Mouse (Mus musculus) embryonic stem cell, embryonic (primary cell): Measurements from ENCODE around the gene Zfp91.

Experiments used
- CTCF ChIA-PET, 4 experiments: fragments of 300-600 bp in 2 of 4; fragments of 350-600 bp in 2 of 4; sonication (Branson Sonifier 250); formaldehyde crosslinking; loops; one replicate each; lab custom pipeline; 2022; ENCODE audit warnings: inconsistent platforms in 2 of 4; lab: Charles Lee
- POLR2A ChIA-PET, 4 experiments: fragments of 300-600 bp in 2 of 4; fragments of 350-600 bp in 2 of 4; sonication (Branson Sonifier 250); formaldehyde crosslinking; loops; one replicate each; lab custom pipeline; 2022; ENCODE audit warnings: antibody characterized with exemption in 4 of 4, inconsistent platforms in 1 of 4; lab: Charles Lee

Zfp91 gene

DNA sequence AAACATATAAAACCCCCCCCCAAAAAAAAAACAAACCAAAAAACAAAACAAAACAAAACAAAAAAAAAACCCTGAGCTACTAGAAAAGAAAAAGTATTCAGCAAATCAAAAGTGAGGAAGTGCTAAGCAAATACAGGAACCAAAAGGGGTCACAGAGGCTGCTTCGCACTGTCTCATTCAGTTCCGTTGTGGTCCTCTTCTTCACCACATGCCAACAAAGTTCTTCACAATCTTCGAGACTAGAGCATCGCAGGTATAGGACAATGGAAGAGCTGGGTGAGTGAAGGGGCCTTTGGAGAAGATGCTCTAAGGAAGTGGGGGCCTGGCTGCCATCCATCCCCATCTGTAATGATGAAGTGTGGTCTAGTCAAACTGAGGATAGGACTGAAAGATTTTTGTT lies 2.5 kb upstream of the Zfp91 start:
- POLR2A ChIA-PET = interaction anchor here in 2 of 4 experiments (0.7 kb wide), 5 partner anchors 12 to 1692 kb away, joined by 3 to 7 read pairs (median 4); partner anchors contain the start of gene Dtx4 (in 1 of the 2)

DNA sequence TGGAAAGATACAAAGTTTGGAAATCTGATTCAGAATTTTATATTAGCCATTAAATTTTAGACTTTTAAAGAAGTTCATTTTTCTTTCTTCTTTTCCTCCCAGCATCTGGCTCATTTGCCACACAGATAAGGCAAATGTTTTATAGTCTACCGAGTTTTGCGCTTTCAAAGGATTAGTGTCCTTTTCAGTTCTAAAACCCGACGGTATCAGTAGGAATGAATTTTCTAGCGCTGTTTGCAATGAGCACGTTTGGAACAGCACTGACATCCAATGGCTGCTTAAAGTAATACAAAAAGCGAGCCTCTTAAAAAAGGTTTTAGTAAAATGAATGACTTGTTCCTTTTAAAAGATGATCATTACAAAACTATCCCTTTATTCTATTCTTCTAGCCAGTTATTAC lies 1.1 kb upstream of the Zfp91 start:
- CTCF ChIA-PET = no interaction called here
- POLR2A ChIA-PET = interaction anchor here in 3 of 4 experiments (0.7 to 3.7 kb wide), 18 partner anchors 10 to 333 kb away, joined by 3 to 30 read pairs (median 4); partner anchors contain the start of gene Dtx4 (in 2 of the 3)

More for the DNA sequence above, 2.5 kb upstream of the Zfp91 start:
- CTCF ChIA-PET = interaction anchor here in 2 of 4 experiments (0.6 to 0.7 kb wide), 2 partner anchors 264 to 279 kb away, joined by 4 read pairs; no protein-coding TSS in a partner anchor

DNA sequence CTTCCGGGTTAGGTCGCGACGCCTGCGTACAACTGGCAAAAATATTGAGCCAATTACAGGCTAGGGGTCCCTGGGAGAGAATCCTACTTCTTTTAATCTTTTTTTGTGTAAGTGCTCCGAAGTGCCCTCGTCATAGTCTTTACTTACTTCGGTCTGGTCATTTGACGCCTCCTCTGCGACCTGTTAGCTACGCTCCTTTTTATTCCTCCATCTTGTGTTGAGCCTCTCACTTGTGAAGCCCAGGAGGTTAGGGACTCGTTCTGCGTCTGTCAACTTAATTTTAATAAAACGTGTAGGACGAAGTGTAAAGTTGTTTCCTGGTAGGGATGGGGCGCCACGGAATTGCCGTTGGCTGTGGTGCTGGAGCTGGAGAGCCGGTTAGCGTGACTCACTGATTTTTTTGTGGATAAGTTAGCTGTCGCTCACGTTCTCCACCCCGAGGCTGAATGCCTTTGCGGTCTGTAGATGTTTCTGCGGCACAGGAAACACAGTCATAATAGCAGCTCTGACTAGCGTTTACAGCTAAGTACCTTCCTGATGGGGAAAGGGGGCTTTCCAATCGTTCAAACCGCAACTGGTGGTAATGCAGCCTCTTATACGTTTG lies 504 bp upstream of the Zfp91 start:
- POLR2A ChIA-PET = interaction anchor here in 3 of 4 experiments (0.6 to 3.7 kb wide), 33 partner anchors 9 to 333 kb away, joined by 3 to 30 read pairs (median 4); partner anchors contain the start of gene Dtx4 (in 2 of the 3)
- CTCF ChIA-PET = no interaction called here

GRCm38 (mm10) chr19:12795110-12795509 lies 816 bp downstream of the Zfp91 start:
- POLR2A ChIA-PET = interaction anchor here in 3 of 4 experiments (0.6 to 3.7 kb wide), 39 partner anchors 8 to 1803 kb away, joined by 3 to 30 read pairs (median 4); partner anchors contain the start of gene Tle4 (in 1 of the 3)
- CTCF ChIA-PET = interaction anchor here in 1 of 4 experiments (1.0 kb wide), 1 partner anchor 294 kb away, joined by 3 read pairs; the partner anchor contains the start of gene Dtx4

DNA sequence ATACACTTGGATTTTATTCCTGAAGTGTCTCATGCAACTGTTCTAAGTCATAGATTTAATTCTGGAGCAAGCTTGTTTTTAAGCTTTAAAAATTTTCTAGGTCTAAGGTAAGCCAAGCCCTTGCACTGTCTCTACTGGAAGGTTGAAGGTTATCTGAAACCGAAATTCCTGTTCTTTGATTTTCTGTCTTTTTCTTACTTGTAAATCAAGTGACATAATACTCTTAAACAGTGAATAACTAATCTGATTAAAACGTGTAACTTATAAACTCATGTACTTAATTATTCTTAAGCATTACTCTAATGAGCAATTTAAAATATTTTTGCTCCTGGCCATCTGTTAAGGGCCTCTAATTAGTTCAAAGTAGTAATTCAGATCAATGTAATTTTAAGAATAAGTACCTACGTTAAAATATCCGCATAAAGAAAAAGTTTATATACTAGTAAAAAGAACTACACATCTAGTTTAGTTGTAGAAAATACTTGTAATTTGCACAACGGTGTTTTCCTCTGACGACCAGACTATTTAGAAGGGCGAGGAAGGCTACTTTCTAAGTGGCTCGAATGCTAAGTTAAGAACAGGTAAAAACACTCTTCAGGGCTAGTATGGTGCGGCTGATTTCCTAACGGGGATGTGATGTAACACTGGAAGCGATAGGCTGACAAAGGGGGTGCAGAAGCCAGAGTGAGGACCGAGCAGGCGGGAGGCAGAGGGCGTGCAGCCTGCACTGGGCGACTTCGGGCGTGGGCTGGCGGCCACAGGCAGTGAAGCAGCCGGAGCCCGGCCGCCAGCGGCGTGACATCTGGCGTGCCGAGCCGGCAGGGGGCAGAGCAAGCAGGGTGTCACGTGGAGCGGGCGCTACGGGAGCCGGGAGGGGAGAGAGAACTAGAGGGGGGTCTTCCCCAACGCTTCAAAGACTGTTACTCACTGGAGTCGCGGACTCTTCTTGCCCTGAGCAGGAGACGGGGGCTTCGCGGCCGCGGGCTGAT lies 1.6 kb downstream of the Zfp91 start:
- ChIA-PET POLR2A (interaction anchor here in 3 of 4 experiments (0.7 to 3.7 kb wide), 24 partner anchors 8 to 1803 kb away, joined by 3 to 30 read pairs (median 4); partner anchors contain the start of gene Tle4 (in 1 of the 3)), CTCF (interaction anchor here in 1 of 4 experiments (0.6 kb wide), 1 partner anchor 19 kb away, joined by 3 read pairs; no protein-coding TSS in a partner anchor)

GRCm38 (mm10) chr19:12792374-12792773 lies 3.6 kb downstream of the Zfp91 start:
- ChIA-PET POLR2A (interaction anchor here (0.7 to 1.6 kb wide), 9 partner anchors 9 to 144 kb away, joined by 3 to 6 read pairs (median 5); no protein-coding TSS in a partner anchor), CTCF (interaction anchor here in 1 of 4 experiments (0.7 kb wide), 1 partner anchor 168 kb away, joined by 13 read pairs; no protein-coding TSS in a partner anchor)

DNA sequence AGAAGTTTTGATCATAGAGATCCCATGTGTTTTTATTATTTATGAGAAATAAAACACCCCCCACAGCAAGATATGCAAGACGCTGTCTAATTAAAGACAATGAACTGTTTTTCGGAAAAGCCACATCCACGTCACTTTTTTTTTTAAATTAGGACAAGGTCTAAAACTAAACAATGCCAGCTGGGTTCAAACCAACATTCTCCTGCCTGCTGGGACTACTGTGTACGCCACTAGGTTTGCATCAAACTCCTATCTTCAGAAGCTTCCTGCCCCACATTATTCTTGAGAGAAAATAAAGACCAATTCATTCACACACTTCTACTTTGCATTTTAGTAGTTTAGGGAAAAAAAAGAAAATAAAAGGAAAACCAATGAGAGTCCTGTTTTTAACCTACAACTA lies 8.2 kb downstream of the Zfp91 start:
- POLR2A ChIA-PET = interaction anchor here in 1 of 4 experiments (1.1 kb wide), 1 partner anchor 51 kb away, joined by 3 read pairs; no protein-coding TSS in a partner anchor
- CTCF ChIA-PET = no interaction called here

DNA sequence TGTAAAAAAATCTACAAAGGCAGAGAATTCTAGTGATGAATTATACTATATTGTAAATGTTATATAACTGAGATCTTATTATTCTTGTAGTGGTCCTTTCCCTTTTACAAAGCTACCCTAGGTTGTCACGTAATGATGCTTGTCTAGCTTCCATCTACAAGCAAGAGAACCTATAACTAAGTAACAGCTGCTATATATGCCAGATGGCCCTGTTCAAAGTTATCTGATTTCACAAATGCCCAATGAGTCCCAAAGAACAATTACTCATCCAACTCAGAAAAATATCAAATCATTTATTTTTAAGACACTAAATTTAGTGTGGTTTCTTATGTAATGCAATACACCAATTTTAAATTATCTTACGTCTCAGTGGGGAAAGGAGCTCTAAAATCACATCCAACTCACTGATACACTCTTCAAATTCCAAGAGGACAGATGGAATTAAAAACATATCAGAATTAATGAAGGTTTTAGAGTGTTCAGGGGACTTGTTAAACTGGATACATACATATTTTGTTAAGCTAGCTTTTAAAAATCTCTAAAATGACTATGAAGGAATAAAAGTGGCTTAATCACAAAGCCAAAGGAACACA lies 9.0 kb downstream of the Zfp91 start:
- POLR2A ChIA-PET = interaction anchor here in 3 of 4 experiments (0.7 to 3.9 kb wide), 7 partner anchors 8 to 125 kb away, joined by 3 to 30 read pairs (median 3); partner anchors contain the start of genes Lpxn (in 2 of the 3) and Zfp91 (in 2 of the 3)
- CTCF ChIA-PET = no interaction called here

DNA sequence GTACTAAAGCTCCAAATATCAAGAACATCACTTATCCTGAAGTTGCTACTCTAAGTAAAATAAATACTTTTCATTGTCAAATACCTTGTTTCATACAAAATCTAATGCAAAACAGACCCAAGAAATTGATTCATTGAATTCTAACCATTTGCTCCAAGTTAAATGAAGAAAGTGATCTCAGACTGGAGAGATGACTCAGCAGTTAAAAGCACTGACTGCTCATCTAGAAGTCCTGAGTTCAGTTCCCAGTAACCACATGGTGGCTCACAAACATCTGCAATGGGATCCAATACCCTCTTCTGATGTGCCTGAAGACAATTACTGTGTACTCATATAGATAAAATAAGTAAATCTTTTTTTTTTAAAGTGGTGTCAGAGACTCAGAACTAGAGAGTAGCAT lies 15.5 kb downstream of the Zfp91 start:
- ChIA-PET CTCF (no interaction called here), POLR2A (interaction anchor here in 1 of 4 experiments (0.8 to 1.0 kb wide), 2 partner anchors 12 to 15 kb away, joined by 5 to 6 read pairs; partner anchors contain the start of genes Lpxn and Zfp91)

DNA sequence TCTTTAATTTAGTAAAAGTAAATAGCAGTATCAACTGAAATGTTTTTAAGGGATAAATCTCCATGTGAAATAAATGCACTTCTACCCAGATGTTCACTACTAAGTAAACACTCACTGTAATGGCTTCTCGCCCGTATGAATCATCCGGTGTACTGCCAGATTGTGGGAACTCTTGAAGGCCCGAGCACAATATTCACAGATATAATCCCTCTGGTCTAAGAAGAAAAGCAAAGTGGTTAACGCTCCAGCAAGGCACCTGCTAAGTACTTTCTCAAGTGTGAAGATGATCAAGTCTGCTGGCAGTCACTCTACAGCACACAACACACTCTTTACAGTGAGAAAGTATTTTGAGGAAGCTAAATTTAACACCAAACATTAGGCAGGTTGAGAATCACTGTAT lies 25.0 kb downstream of the Zfp91 start:
- ChIA-PET CTCF (no interaction called here), POLR2A (interaction anchor here in 1 of 4 experiments (1.2 to 1.7 kb wide), 2 partner anchors 11 to 16 kb away, joined by 3 to 4 read pairs; no protein-coding TSS in a partner anchor)

DNA sequence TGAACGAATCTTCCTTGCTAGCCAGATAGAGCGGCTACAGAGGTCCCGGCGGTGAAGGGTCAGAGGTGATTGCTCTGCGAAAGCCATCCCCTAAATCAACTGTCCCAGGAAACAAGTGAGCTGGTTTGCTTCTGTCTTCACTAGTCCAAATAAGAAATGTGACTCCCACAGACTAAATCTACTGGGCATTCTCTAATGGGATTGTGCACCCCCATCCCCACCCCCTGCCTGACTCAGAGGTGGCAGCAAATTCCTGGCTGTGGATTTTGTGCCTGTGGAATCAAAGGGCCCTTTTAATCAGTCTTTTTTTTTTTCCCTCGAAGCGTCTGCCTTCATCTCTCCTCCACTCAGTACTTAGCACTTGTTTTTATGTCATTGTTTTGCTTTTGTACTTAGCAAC lies 30.6 kb downstream of the Zfp91 start, which contains the start of gene Cntf:
Gene Cntf (minus strand): TSS at position 325 of the 400 bp plus-strand sequence.
- CTCF ChIA-PET = no interaction called here

GRCm38 (mm10) chr19:12762212-12763130 lies 33.5 kb downstream of the Zfp91 start:
- ChIA-PET POLR2A (interaction anchor here in 3 of 4 experiments (0.6 to 2.2 kb wide), 7 partner anchors 9 to 38 kb away, joined by 3 to 11 read pairs (median 5); partner anchors contain the start of genes Lpxn (in 1 of the 3) and Zfp91 (in 1 of the 3)), CTCF (interaction anchor here in 2 of 4 experiments (0.6 to 1.3 kb wide), 4 partner anchors 15 to 58 kb away, joined by 3 to 4 read pairs (median 3); no protein-coding TSS in a partner anchor)

More for the DNA sequence above, 30.6 kb downstream of the Zfp91 start, which contains the start of gene Cntf:
- POLR2A ChIA-PET = interaction anchor here in 2 of 4 experiments (1.3 to 1.6 kb wide), 3 partner anchors 19 to 170 kb away, joined by 3 to 5 read pairs (median 4); no protein-coding TSS in a partner anchor

DNA sequence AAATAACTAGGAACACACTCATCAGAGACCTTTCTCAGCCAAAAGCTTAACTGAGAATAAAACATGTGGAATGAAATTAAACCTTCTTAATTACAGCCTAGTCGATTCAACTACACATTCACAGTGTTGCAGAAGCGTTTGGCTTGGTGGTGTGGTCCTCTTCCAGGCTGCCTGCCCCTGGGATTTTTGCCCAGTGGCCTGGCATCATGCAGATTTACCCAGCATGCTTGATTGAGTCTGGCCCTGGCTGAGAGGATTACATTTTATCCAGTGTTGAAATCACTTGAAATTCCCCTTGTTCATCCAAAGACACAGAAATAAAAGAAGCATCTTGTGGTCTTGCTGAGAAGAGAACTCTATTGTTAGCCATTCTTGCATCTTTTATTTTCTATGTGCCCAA lies 36.3 kb downstream of the Zfp91 start:
- POLR2A ChIA-PET = interaction anchor here in 1 of 4 experiments (1.1 to 1.6 kb wide), 2 partner anchors 10 to 27 kb away, joined by 3 to 5 read pairs; no protein-coding TSS in a partner anchor
- CTCF ChIA-PET = no interaction called here

GRCm38 (mm10) chr19:12758936-12759478 lies 36.9 kb downstream of the Zfp91 start:
- CTCF ChIA-PET = no interaction called here
- POLR2A ChIA-PET = interaction anchor here in 2 of 4 experiments (0.6 to 1.4 kb wide), 2 partner anchors 28 to 37 kb away, joined by 3 read pairs; partner anchors contain the start of genes Lpxn (in 1 of the 2) and Zfp91 (in 1 of the 2)

DNA sequence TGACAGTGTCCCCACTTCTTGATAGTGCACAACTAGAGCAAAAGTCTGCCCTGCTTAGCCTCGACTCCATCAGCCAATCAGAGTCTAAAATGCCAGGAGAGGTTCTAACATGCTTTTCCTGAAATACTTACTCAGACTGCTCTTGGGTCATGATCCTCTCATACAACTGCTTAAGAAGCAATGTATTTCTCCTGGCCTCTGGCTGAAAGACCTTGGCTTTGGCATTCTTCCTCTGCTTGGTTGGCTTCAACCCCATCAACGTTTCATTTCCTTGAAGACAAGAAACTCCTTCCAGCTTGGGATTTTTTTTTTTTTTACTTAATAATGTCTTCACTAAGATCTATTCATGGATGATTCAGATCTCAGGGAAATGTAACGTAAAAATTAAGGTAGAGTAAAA lies 39.6 kb downstream of the Zfp91 start:
- ChIA-PET POLR2A (interaction anchor here in 1 of 4 experiments (1.2 kb wide), 1 partner anchor 39 kb away, joined by 3 read pairs; the partner anchor contains the start of genes Lpxn and Zfp91), CTCF (no interaction called here)

DNA sequence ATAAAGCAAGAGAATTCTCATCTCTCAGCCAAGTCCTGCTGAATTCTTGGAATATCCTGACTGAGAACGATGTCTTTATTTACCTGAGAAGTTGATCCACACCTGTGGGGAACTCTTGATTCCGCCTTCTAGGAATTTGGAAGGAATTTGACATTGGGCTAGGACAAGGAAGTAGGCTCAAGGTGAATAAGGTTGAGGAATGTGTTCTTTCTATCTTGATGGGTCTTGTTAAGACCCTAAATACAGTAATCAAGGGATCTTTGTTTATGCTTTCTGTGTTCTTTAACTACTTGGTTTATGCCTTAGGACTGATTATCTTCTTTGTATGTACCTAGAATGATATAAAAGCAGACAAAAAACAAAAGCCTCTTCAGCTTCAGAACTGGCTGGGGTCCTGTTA lies 64.0 kb downstream of the Zfp91 start:
- CTCF ChIA-PET = no interaction called here
- POLR2A ChIA-PET = interaction anchor here (0.7 to 3.1 kb wide), 17 partner anchors 8 to 381 kb away, joined by 3 to 19 read pairs (median 5); partner anchors contain the start of genes Lpxn (in 2 of the 4) and Zfp91 (in 2 of the 4)
